ENCODE assay signal across 11 mouse cellular contexts in the genomic region with DNA sequence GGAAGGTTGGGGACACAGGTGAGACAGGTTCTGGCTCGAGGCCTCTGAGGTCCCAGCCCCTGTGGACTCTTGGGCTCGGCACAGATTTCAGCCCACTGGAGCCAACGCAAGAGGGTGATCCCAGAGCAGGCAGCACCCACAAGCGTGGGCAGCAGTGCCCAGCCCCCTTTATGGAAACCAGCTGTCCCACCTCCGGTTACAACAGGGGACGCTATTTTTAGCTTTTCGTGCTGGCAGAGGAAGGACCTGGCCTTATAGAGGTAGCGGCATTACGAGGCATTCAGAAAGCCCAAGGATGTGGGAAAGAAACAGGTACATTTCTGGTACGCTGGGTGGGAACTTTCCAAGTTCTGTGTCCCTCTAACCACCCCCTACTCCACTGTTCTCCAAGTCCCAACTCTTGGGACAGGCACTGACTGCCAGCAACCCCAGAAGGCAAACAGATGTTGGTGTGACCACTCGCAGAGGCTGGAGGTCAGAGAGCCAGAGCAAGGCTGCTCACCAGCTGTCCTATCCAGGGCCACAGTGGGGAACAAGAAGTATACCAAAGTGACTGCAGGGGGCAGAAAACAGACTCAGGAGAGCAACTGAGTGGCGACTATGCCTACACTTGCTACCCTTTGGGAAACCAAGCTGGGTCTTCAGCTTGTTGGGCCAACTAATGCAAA.
A peak's percentile ranks its signal among the peaks of the same experiment; 100 is the strongest.
DNase-seq lines count a peak whose midpoint lies in the region; ATAC-seq and TF ChIP-seq lines count a peak whose summit lies in the region.
"Had no signal": no experiment of that assay in that cellular context is flagged by ENCODE, and none has a peak within 500 bp of the region (broad histone marks: within the 10 kb centered on the region; RNA-seq: fewer than 3 reads in every experiment).

No protein-coding gene starts in this region.

- H3K36me3 ChIP-seq in liver, embryonic 14.5 days (replicated peaks; ENCODE audit: control insufficient read depth, insufficient read depth, low read depth), result no peaks in the 10 kb centered on the region
- no peaks in the 10 kb centered on the region for H3K36me3 ChIP-seq in heart, adult 2 months (ENCODE audit: control insufficient read depth, insufficient read depth, low read length)
- peaks cover 18% of the 10 kb centered on the region for H3K36me3 ChIP-seq in limb, embryonic 13.5 days
- H3K36me3 ChIP-seq: G1E had no signal

- no peaks in the 10 kb centered on the region for H3K4me1 ChIP-seq in liver, embryonic 14.5 days (replicated peaks; ENCODE audit: control insufficient read depth in 2 of 2, insufficient read depth in 2 of 2, low read length in 1 of 2)
- H3K4me1 ChIP-seq in heart, adult 2 months (ENCODE audit: control insufficient read depth, insufficient read depth, low read length), result peaks cover 18% of the 10 kb centered on the region
- H3K4me1 ChIP-seq in limb, embryonic 13.5 days, result peaks cover 49% of the 10 kb centered on the region
- H3K4me1 ChIP-seq: neural tube, embryonic 13.5 days had no signal

- intact Hi-C loops in heart, adult 2 months (cut with DNase I), result loop anchor here (5.0 to 10.0 kb wide), 2 partner anchors 60 to 107 kb away; a partner anchor contains a TSS

- no peaks in the 10 kb centered on the region for H3K79me2 ChIP-seq in heart, adult 2 months (replicated peaks; ENCODE audit: control insufficient read depth, insufficient read depth, low read length)

- H3K27ac ChIP-seq in liver, embryonic 14.5 days, result no peak overlapping the region
- H3K27ac ChIP-seq in heart, adult 2 months, result peak overlapping the region; percentile 26; the same call in 1 of the 2 replicates
- no peak overlapping the region for H3K27ac ChIP-seq in limb, embryonic 13.5 days
- H3K27ac ChIP-seq: neural tube, embryonic 13.5 days had no signal

- TF ChIP-seq POLR2A in heart, adult 2 months (IDR thresholded peaks at IDR 0.05; ENCODE audit: insufficient read depth, low read depth, low read length), result no peak

- no peak for TF ChIP-seq EP300 in liver, embryonic 14.5 days (IDR thresholded peaks at IDR 0.05; ENCODE audit: low read depth)
- TF ChIP-seq EP300 in heart, adult 2 months (IDR thresholded peaks at IDR 0.05; ENCODE audit: insufficient read depth, low read depth, low read length), result peak; percentile 52; the same call in 1 of the 2 replicates

- peak; percentile 30 for TF ChIP-seq CTCF in liver, embryonic 14.5 days (IDR thresholded peaks at IDR 0.05; ENCODE audit: low read depth)
- TF ChIP-seq CTCF in heart, adult 2 months (IDR thresholded peaks at IDR 0.05), result peak; percentile 45

- no peak overlapping the region for H3K9ac ChIP-seq in liver, embryonic 14.5 days (replicated peaks)
- H3K9ac ChIP-seq in heart, adult 2 months (ENCODE audit: low read depth, low read length), result no peak overlapping the region
- H3K9ac ChIP-seq in limb, embryonic 13.5 days, result peak overlapping the region; percentile 45; the same call in 1 of the 2 replicates
- H3K9ac ChIP-seq: neural tube, embryonic 13.5 days had no signal

- WGBS in liver, embryonic 14.5 days (ENCODE audit: insufficient replicate concordance), result 67% methylated on average over 12 of the region's 12 CpGs
- WGBS in heart, adult 2 months, result 47% methylated on average over 12 of the region's 12 CpGs
- WGBS in limb, embryonic 13.5 days, result 28% methylated on average over 12 of the region's 12 CpGs

- H3K4me2 ChIP-seq in liver, embryonic 14.5 days (ENCODE audit: low read depth), result no peak overlapping the region
- no peak overlapping the region for H3K4me2 ChIP-seq in limb, embryonic 13.5 days (replicated peaks)
- H3K4me2 ChIP-seq: neural tube, embryonic 13.5 days had no signal

- ATAC-seq in liver, embryonic 14.5 days (ENCODE audit: insufficient read depth), result no peak
- ATAC-seq in limb, embryonic 13.5 days (ENCODE audit: low FRiP score, low read depth), result no peak

- no peaks in the 10 kb centered on the region for H3K9me3 ChIP-seq in liver, embryonic 14.5 days (ENCODE audit: control insufficient read depth, low read length)
- no peaks in the 10 kb centered on the region for H3K9me3 ChIP-seq in limb, embryonic 13.5 days
- H3K9me3 ChIP-seq: neural tube, embryonic 13.5 days had no signal

- no peak overlapping the region for H3K4me3 ChIP-seq in liver, embryonic 14.5 days (ENCODE audit: insufficient read depth in 1 of 2, low read depth in 2 of 2, low read length in 2 of 2)
- no peak overlapping the region for H3K4me3 ChIP-seq in heart, adult 2 months
- H3K4me3 ChIP-seq in limb, embryonic 13.5 days, result no peak overlapping the region
- H3K4me3 ChIP-seq: neural tube, embryonic 13.5 days had no signal

- no peak for DNase-seq in liver, embryonic 14.5 days (ENCODE audit: low read depth in 3 of 3, low spot score in 3 of 3)
- no peak for DNase-seq in liver
- peak; percentile 60 for DNase-seq in embryo, embryonic 10.5 days (ENCODE audit: low spot score)
- DNase-seq in heart, adult 2 months, result peak; percentile 44 to 52
- DNase-seq in urinary bladder, postnatal 4 days (ENCODE audit: low spot score in 2 of 2), result no peak
- DNase-seq in ovary, postnatal 10 days (ENCODE audit: low spot score), result no peak
- DNase-seq in right cerebral cortex, postnatal 36 days (ENCODE audit: low spot score in 2 of 2), result no peak
- DNase-seq: left cerebral cortex, postnatal 4 days had no signal

- no peaks in the 10 kb centered on the region for H3K27me3 ChIP-seq in liver, embryonic 14.5 days (ENCODE audit: control insufficient read depth, insufficient read depth, low read length)
- no peaks in the 10 kb centered on the region for H3K27me3 ChIP-seq in heart, adult 2 months (ENCODE audit: control insufficient read depth, insufficient read depth, low read length)
- no peaks in the 10 kb centered on the region for H3K27me3 ChIP-seq in limb, embryonic 13.5 days
- H3K27me3 ChIP-seq: neural tube, embryonic 13.5 days had no signal

Comparison
In these comparisons a context has a peak if more than half of its experiments do, and no peak if none do; other contexts are left out.
1. DNase-seq: peak in embryo, embryonic 10.5 days (single experiment) and heart, adult 2 months (2 of 2); none in liver, embryonic 14.5 days (0 of 3), liver (single experiment), urinary bladder, postnatal 4 days (0 of 2), ovary, postnatal 10 days (single experiment) and right cerebral cortex, postnatal 36 days (0 of 2).